Mouse (Mus musculus): Measurements from ENCODE around the gene Agap3. TPM values are rescaled to one million over a fixed set of nuclear protein-coding genes. Genes with fewer than 3 reads are reported as not detected.

The Agap3 gene
- polyA plus RNA-seq, 1 experiment from 2014 or later: 45.1 TPM

- no peak overlapping the region for H3K27ac ChIP-seq (replicated peaks; ENCODE audit: low read depth, low read length)
- H3K27me3 ChIP-seq (ENCODE audit: control insufficient read depth, insufficient read depth, low read length): no peaks in the 10 kb centered on the region
- ATAC-seq (replicated peaks; ENCODE audit: insufficient number of reproducible peaks, low FRiP score, low TSS enrichment, low read depth) (0 out of 2 replicates have a peak, but pooled peaks have one; percentile 4), DNase-seq (ENCODE audit: low spot score) (peak; percentile 40)
- H3K9ac ChIP-seq (replicated peaks; ENCODE audit: low read length): peak overlapping the region; percentile 10; the same call in 1 of the 2 replicates
- H3K4me3 ChIP-seq (ENCODE audit: low read depth, low read length): no peak overlapping the region
- peaks cover 13% of the 10 kb centered on the region for H3K36me3 ChIP-seq (replicated peaks; ENCODE audit: control insufficient read depth, insufficient read depth, low read depth, low read length)
- H3K9me3 ChIP-seq (replicated peaks; ENCODE audit: control insufficient read depth, low read length): no peaks in the 10 kb centered on the region
- H3K4me2 ChIP-seq (ENCODE audit: low read depth, low read length): no peak overlapping the region
- H3K4me1 ChIP-seq (ENCODE audit: control insufficient read depth, insufficient read depth, low read length): peaks cover 12% of the 10 kb centered on the region
- 30% methylated on average over 41 of the region's 41 CpGs for WGBS
Observed at GRCm38 (mm10) chr5:24482247-24483079, 30.5 kb downstream of the Agap3 start.

GRCm38 (mm10) chr5:24483326-24483725, 31.3 kb downstream of the Agap3 start:
- Histone ChIP-seq H3K36me3 (replicated peaks; ENCODE audit: control insufficient read depth, insufficient read depth, low read depth, low read length) (peaks cover 8% of the 10 kb centered on the region), H3K27ac (replicated peaks; ENCODE audit: low read depth, low read length) (no peak overlapping the region), H3K4me1 (ENCODE audit: control insufficient read depth, insufficient read depth, low read length) (peaks cover 12% of the 10 kb centered on the region), H3K4me3 (ENCODE audit: low read depth, low read length) (no peak overlapping the region), H3K27me3 (ENCODE audit: control insufficient read depth, insufficient read depth, low read length) (no peaks in the 10 kb centered on the region), H3K4me2 (ENCODE audit: low read depth, low read length) (no peak overlapping the region), H3K9ac (replicated peaks; ENCODE audit: low read length) (no peak overlapping the region), H3K9me3 (replicated peaks; ENCODE audit: control insufficient read depth, low read length) (no peaks in the 10 kb centered on the region)
- WGBS: 15% methylated on average over 10 of the region's 11 CpGs
- ATAC-seq (replicated peaks; ENCODE audit: insufficient number of reproducible peaks, low FRiP score, low TSS enrichment, low read depth): no peak
- DNase-seq (ENCODE audit: low spot score): peak; percentile 88

- Histone ChIP-seq H3K9ac (replicated peaks; ENCODE audit: low read length) (peak overlapping the region; percentile 18; the same call in 1 of the 2 replicates), H3K9me3 (replicated peaks; ENCODE audit: control insufficient read depth, low read length) (no peaks in the 10 kb centered on the region), H3K4me1 (ENCODE audit: control insufficient read depth, insufficient read depth, low read length) (peaks cover 12% of the 10 kb centered on the region), H3K4me2 (ENCODE audit: low read depth, low read length) (peak overlapping the region; percentile 36; the same call in 1 of the 2 replicates), H3K27me3 (ENCODE audit: control insufficient read depth, insufficient read depth, low read length) (no peaks in the 10 kb centered on the region), H3K36me3 (replicated peaks; ENCODE audit: control insufficient read depth, insufficient read depth, low read depth, low read length) (peaks cover 15% of the 10 kb centered on the region), H3K27ac (replicated peaks; ENCODE audit: low read depth, low read length) (no peak overlapping the region), H3K4me3 (ENCODE audit: low read depth, low read length) (no peak overlapping the region)
- no peak for DNase-seq (ENCODE audit: low spot score)
- ATAC-seq (replicated peaks; ENCODE audit: insufficient number of reproducible peaks, low FRiP score, low TSS enrichment, low read depth): no peak
- WGBS: 15% methylated on average over 22 of the region's 22 CpGs
Observed at GRCm38 (mm10) chr5:24484963-24485362, 33.0 kb downstream of the Agap3 start.

- Histone ChIP-seq H3K36me3 (replicated peaks; ENCODE audit: control insufficient read depth, insufficient read depth, low read depth, low read length) (peaks cover 16% of the 10 kb centered on the region), H3K4me2 (ENCODE audit: low read depth, low read length) (no peak overlapping the region), H3K9ac (replicated peaks; ENCODE audit: low read length) (no peak overlapping the region), H3K27me3 (ENCODE audit: control insufficient read depth, insufficient read depth, low read length) (no peaks in the 10 kb centered on the region), H3K9me3 (replicated peaks; ENCODE audit: control insufficient read depth, low read length) (no peaks in the 10 kb centered on the region), H3K4me1 (ENCODE audit: control insufficient read depth, insufficient read depth, low read length) (peaks cover 12% of the 10 kb centered on the region), H3K27ac (replicated peaks; ENCODE audit: low read depth, low read length) (no peak overlapping the region), H3K4me3 (ENCODE audit: low read depth, low read length) (no peak overlapping the region)
- DNase-seq (ENCODE audit: low spot score) (peak; percentile 91), ATAC-seq (replicated peaks; ENCODE audit: insufficient number of reproducible peaks, low FRiP score, low TSS enrichment, low read depth) (no peak)
- 7% methylated on average over 8 of the region's 8 CpGs for WGBS
Observed at GRCm38 (mm10) chr5:24486097-24486496, 34.1 kb downstream of the Agap3 start.

- H3K27ac ChIP-seq (replicated peaks; ENCODE audit: low read depth, low read length): no peak overlapping the region
- no peaks in the 10 kb centered on the region for H3K9me3 ChIP-seq (replicated peaks; ENCODE audit: control insufficient read depth, low read length)
- WGBS: 87% methylated on average over 5 of the region's 5 CpGs
- no peak overlapping the region for H3K9ac ChIP-seq (replicated peaks; ENCODE audit: low read length)
- H3K4me2 ChIP-seq (ENCODE audit: low read depth, low read length): no peak overlapping the region
- no peak for DNase-seq (ENCODE audit: low spot score)
- H3K4me3 ChIP-seq (ENCODE audit: low read depth, low read length): no peak overlapping the region
- ATAC-seq (replicated peaks; ENCODE audit: insufficient number of reproducible peaks, low FRiP score, low TSS enrichment, low read depth): no peak
- peaks cover 18% of the 10 kb centered on the region for H3K36me3 ChIP-seq (replicated peaks; ENCODE audit: control insufficient read depth, insufficient read depth, low read depth, low read length)
- H3K4me1 ChIP-seq (ENCODE audit: control insufficient read depth, insufficient read depth, low read length): peaks cover 10% of the 10 kb centered on the region
- H3K27me3 ChIP-seq (ENCODE audit: control insufficient read depth, insufficient read depth, low read length): no peaks in the 10 kb centered on the region
Observed at GRCm38 (mm10) chr5:24486738-24487137, 34.8 kb downstream of the Agap3 start.

GRCm38 (mm10) chr5:24490413-24490920, 38.5 kb downstream of the Agap3 start:
- Histone ChIP-seq H3K9me3 (replicated peaks; ENCODE audit: control insufficient read depth, low read length) (no peaks in the 10 kb centered on the region), H3K27me3 (ENCODE audit: control insufficient read depth, insufficient read depth, low read length) (no peaks in the 10 kb centered on the region), H3K27ac (replicated peaks; ENCODE audit: low read depth, low read length) (no peak overlapping the region), H3K4me3 (ENCODE audit: low read depth, low read length) (no peak overlapping the region), H3K4me2 (ENCODE audit: low read depth, low read length) (no peak overlapping the region), H3K4me1 (ENCODE audit: control insufficient read depth, insufficient read depth, low read length) (no peaks in the 10 kb centered on the region), H3K9ac (replicated peaks; ENCODE audit: low read length) (no peak overlapping the region), H3K36me3 (replicated peaks; ENCODE audit: control insufficient read depth, insufficient read depth, low read depth, low read length) (peaks cover 21% of the 10 kb centered on the region)
- ATAC-seq (replicated peaks; ENCODE audit: insufficient number of reproducible peaks, low FRiP score, low TSS enrichment, low read depth) (no peak), DNase-seq (ENCODE audit: low spot score) (no peak)
- 77% methylated on average over 14 of the region's 14 CpGs for WGBS

GRCm38 (mm10) chr5:24492546-24493285, 40.7 kb downstream of the Agap3 start:
- H3K4me3 ChIP-seq (ENCODE audit: low read depth, low read length): no peak overlapping the region
- H3K4me2 ChIP-seq (ENCODE audit: low read depth, low read length): no peak overlapping the region
- DNase-seq (ENCODE audit: low spot score) (no peak), ATAC-seq (replicated peaks; ENCODE audit: insufficient number of reproducible peaks, low FRiP score, low TSS enrichment, low read depth) (no peak)
- H3K9me3 ChIP-seq (replicated peaks; ENCODE audit: control insufficient read depth, low read length): no peaks in the 10 kb centered on the region
- H3K4me1 ChIP-seq (ENCODE audit: control insufficient read depth, insufficient read depth, low read length): no peaks in the 10 kb centered on the region
- H3K36me3 ChIP-seq (replicated peaks; ENCODE audit: control insufficient read depth, insufficient read depth, low read depth, low read length): peaks cover 20% of the 10 kb centered on the region
- WGBS: 89% methylated on average over 16 of the region's 16 CpGs
- H3K9ac ChIP-seq (replicated peaks; ENCODE audit: low read length): no peak overlapping the region
- no peaks in the 10 kb centered on the region for H3K27me3 ChIP-seq (ENCODE audit: control insufficient read depth, insufficient read depth, low read length)
- no peak overlapping the region for H3K27ac ChIP-seq (replicated peaks; ENCODE audit: low read depth, low read length)

- no peak for ATAC-seq (replicated peaks; ENCODE audit: insufficient number of reproducible peaks, low FRiP score, low TSS enrichment, low read depth)
- H3K36me3 ChIP-seq (replicated peaks; ENCODE audit: control insufficient read depth, insufficient read depth, low read depth, low read length): peaks cover 16% of the 10 kb centered on the region
Observed at GRCm38 (mm10) chr5:24495019-24495418, 43.0 kb downstream of the Agap3 start.

More at GRCm38 (mm10) chr5:24495019-24495418, 43.0 kb downstream of the Agap3 start:
- no peaks in the 10 kb centered on the region for H3K27me3 ChIP-seq (ENCODE audit: control insufficient read depth, insufficient read depth, low read length)
- H3K4me2 ChIP-seq (ENCODE audit: low read depth, low read length): no peak overlapping the region
- no peak overlapping the region for H3K27ac ChIP-seq (replicated peaks; ENCODE audit: low read depth, low read length)
- DNase-seq (ENCODE audit: low spot score): no peak
- no peak overlapping the region for H3K9ac ChIP-seq (replicated peaks; ENCODE audit: low read length)
- no peaks in the 10 kb centered on the region for H3K9me3 ChIP-seq (replicated peaks; ENCODE audit: control insufficient read depth, low read length)
- 83% methylated on average over 15 of the region's 15 CpGs for WGBS
- no peak overlapping the region for H3K4me3 ChIP-seq (ENCODE audit: low read depth, low read length)
- no peaks in the 10 kb centered on the region for H3K4me1 ChIP-seq (ENCODE audit: control insufficient read depth, insufficient read depth, low read length)
